Comparison of ENCODE assay signal across 13 mouse cellular contexts in genomic region chr17:67512008-67512407, GRCm38 (mm10).
DNase-seq lines count a peak whose midpoint lies in the region; ATAC-seq and TF ChIP-seq lines count a peak whose summit lies in the region.
"Had no signal": no experiment of that assay in that cellular context is flagged by ENCODE, and none has a peak within 500 bp of the region (broad histone marks: within the 10 kb centered on the region; RNA-seq: fewer than 3 reads in every experiment).

No protein-coding gene starts in this region.

- no peak for TF ChIP-seq CTCF in forebrain, postnatal 0 days (IDR thresholded peaks at IDR 0.05; ENCODE audit: low read depth)
- no peak for TF ChIP-seq CTCF in lung, embryonic 14.5 days (IDR thresholded peaks at IDR 0.05; ENCODE audit: low read depth)
- TF ChIP-seq CTCF in lung, adult 2 months (IDR thresholded peaks at IDR 0.05; ENCODE audit: insufficient read depth, low read length) = no peak
- no peak for TF ChIP-seq CTCF in small intestine, adult 2 months (IDR thresholded peaks at IDR 0.05; ENCODE audit: extremely low read depth, insufficient read length, insufficient replicate concordance, low read depth, low read length)

- no peak for DNase-seq in forebrain, embryonic 10.5 days (ENCODE audit: extremely low spot score, low spot score)
- DNase-seq in forebrain, postnatal 0 days = no peak
- no peak for DNase-seq in lung, embryonic 14.5 days
- no peak for DNase-seq in lung, adult 2 months
- no peak for DNase-seq in thymus, postnatal 36 days
- no peak for DNase-seq in yolk sac, embryonic 10.5 days (ENCODE audit: low spot score)
- DNase-seq: layer of hippocampus, adult 9-11 months; spleen, adult 18-20 months had no signal

- H3K36me3 ChIP-seq in forebrain, embryonic 10.5 days (replicated peaks) = no peaks in the 10 kb centered on the region
- no peaks in the 10 kb centered on the region for H3K36me3 ChIP-seq in forebrain, postnatal 0 days (ENCODE audit: insufficient read depth)
- H3K36me3 ChIP-seq in lung, embryonic 14.5 days (ENCODE audit: insufficient read depth) = no peaks in the 10 kb centered on the region
- no peaks in the 10 kb centered on the region for H3K36me3 ChIP-seq in heart, embryonic 14.5 days (ENCODE audit: control insufficient read depth, insufficient read depth, low read length)
- no peaks in the 10 kb centered on the region for H3K36me3 ChIP-seq in small intestine, adult 2 months (ENCODE audit: control insufficient read depth, insufficient read depth, low read length)
- H3K36me3 ChIP-seq: hindbrain, embryonic 12.5 days; midbrain, embryonic 12.5 days had no signal

- WGBS in forebrain, embryonic 10.5 days = 74% methylated on average over 6 of the region's 6 CpGs
- 76% methylated on average over 6 of the region's 6 CpGs for WGBS in forebrain, postnatal 0 days
- 55% methylated on average over 6 of the region's 6 CpGs for WGBS in lung, embryonic 14.5 days
- 45% methylated on average over 6 of the region's 6 CpGs for WGBS in lung, adult 2 months
- WGBS in heart, embryonic 14.5 days = 48% methylated on average over 6 of the region's 6 CpGs
- 70% methylated on average over 6 of the region's 6 CpGs for WGBS in small intestine, adult 2 months

- H3K9me3 ChIP-seq in forebrain, embryonic 10.5 days = no peaks in the 10 kb centered on the region
- H3K9me3 ChIP-seq in forebrain, postnatal 0 days (ENCODE audit: low read length) = no peaks in the 10 kb centered on the region
- H3K9me3 ChIP-seq in lung, embryonic 14.5 days (ENCODE audit: low read depth, low read length) = no peaks in the 10 kb centered on the region
- H3K9me3 ChIP-seq in heart, embryonic 14.5 days (ENCODE audit: control insufficient read depth, low read length) = no peaks in the 10 kb centered on the region
- H3K9me3 ChIP-seq: hindbrain, embryonic 12.5 days; midbrain, embryonic 12.5 days had no signal

- no peaks in the 10 kb centered on the region for H3K27me3 ChIP-seq in forebrain, embryonic 10.5 days (ENCODE audit: poor library complexity, severe bottlenecking)
- H3K27me3 ChIP-seq in forebrain, postnatal 0 days (ENCODE audit: insufficient read depth, low read length) = no peaks in the 10 kb centered on the region
- H3K27me3 ChIP-seq in lung, embryonic 14.5 days (ENCODE audit: insufficient read depth, low read length) = no peaks in the 10 kb centered on the region
- no peaks in the 10 kb centered on the region for H3K27me3 ChIP-seq in heart, embryonic 14.5 days (ENCODE audit: control insufficient read depth, insufficient read depth, low read length)
- no peaks in the 10 kb centered on the region for H3K27me3 ChIP-seq in small intestine, adult 2 months (ENCODE audit: control insufficient read depth, insufficient read depth, low read length)
- H3K27me3 ChIP-seq: hindbrain, embryonic 12.5 days; midbrain, embryonic 12.5 days had no signal

- no peak overlapping the region for H3K4me2 ChIP-seq in forebrain, postnatal 0 days (ENCODE audit: low read depth)
- H3K4me2 ChIP-seq in lung, embryonic 14.5 days = no peak overlapping the region
- H3K4me2 ChIP-seq in heart, embryonic 14.5 days (ENCODE audit: low read length) = no peak overlapping the region
- H3K4me2 ChIP-seq: hindbrain, embryonic 12.5 days; liver, embryonic 11.5 days; midbrain, embryonic 12.5 days had no signal

- no peak for ATAC-seq in forebrain, postnatal 0 days
- no peak for ATAC-seq in lung, embryonic 14.5 days (ENCODE audit: insufficient read depth)
- ATAC-seq in heart, embryonic 14.5 days (ENCODE audit: insufficient number of reproducible peaks, insufficient read depth, low FRiP score, low read depth) = no peak

- TF ChIP-seq POLR2A in lung, adult 2 months (IDR thresholded peaks at IDR 0.05; ENCODE audit: borderline replicate concordance, extremely low read depth, low read depth, low read length) = no peak
- TF ChIP-seq POLR2A in small intestine, adult 2 months (IDR thresholded peaks at IDR 0.05; ENCODE audit: low read depth, low read length) = no peak

- no peak overlapping the region for H3K9ac ChIP-seq in forebrain, postnatal 0 days
- H3K9ac ChIP-seq in lung, embryonic 14.5 days = no peak overlapping the region
- H3K9ac ChIP-seq in heart, embryonic 14.5 days (ENCODE audit: low read length) = no peak overlapping the region
- H3K9ac ChIP-seq: hindbrain, embryonic 12.5 days; midbrain, embryonic 12.5 days had no signal

- no peak overlapping the region for H3K4me3 ChIP-seq in forebrain, embryonic 10.5 days
- H3K4me3 ChIP-seq in forebrain, postnatal 0 days (ENCODE audit: low read depth, low read length) = no peak overlapping the region
- H3K4me3 ChIP-seq in lung, embryonic 14.5 days (ENCODE audit: low read depth, low read length) = no peak overlapping the region
- H3K4me3 ChIP-seq in lung, adult 2 months (replicated peaks; ENCODE audit: extremely low read depth, low read depth, low read length) = no peak overlapping the region
- no peak overlapping the region for H3K4me3 ChIP-seq in heart, embryonic 14.5 days (ENCODE audit: control insufficient read depth in 1 of 2, insufficient read depth in 1 of 2, low read depth in 1 of 2, low read length in 2 of 2)
- H3K4me3 ChIP-seq in small intestine, adult 2 months (ENCODE audit: low read depth, low read length) = no peak overlapping the region
- H3K4me3 ChIP-seq: hindbrain, embryonic 12.5 days; midbrain, embryonic 12.5 days had no signal

- peak overlapping the region; percentile 8; the same call in 1 of the 2 replicates for H3K27ac ChIP-seq in forebrain, embryonic 10.5 days
- no peak overlapping the region for H3K27ac ChIP-seq in forebrain, postnatal 0 days (ENCODE audit: low read depth, low read length)
- peak overlapping the region; percentile 4; the same call in 1 of the 2 replicates for H3K27ac ChIP-seq in lung, embryonic 14.5 days (ENCODE audit: low read depth)
- H3K27ac ChIP-seq in heart, embryonic 14.5 days (replicated peaks in 1 of 2; ENCODE audit: control insufficient read depth in 1 of 2, insufficient read depth in 1 of 2, low read depth in 2 of 2, low read length in 2 of 2) = peak overlapping the region; percentile 70 to 74
- H3K27ac ChIP-seq in small intestine, adult 2 months (ENCODE audit: insufficient read depth, low read depth, low read length) = peak overlapping the region; percentile 53
- H3K27ac ChIP-seq: hindbrain, embryonic 12.5 days; midbrain, embryonic 12.5 days had no signal

- H3K4me1 ChIP-seq in forebrain, embryonic 10.5 days = peaks cover 26% of the 10 kb centered on the region
- no peaks in the 10 kb centered on the region for H3K4me1 ChIP-seq in forebrain, postnatal 0 days (ENCODE audit: insufficient read depth)
- H3K4me1 ChIP-seq in lung, embryonic 14.5 days (ENCODE audit: insufficient read depth) = no peaks in the 10 kb centered on the region; the same call in 1 of the 2 replicates
- H3K4me1 ChIP-seq in lung, adult 2 months (ENCODE audit: control insufficient read depth, insufficient read depth, low read length) = peaks cover 23% of the 10 kb centered on the region
- H3K4me1 ChIP-seq in heart, embryonic 14.5 days (ENCODE audit: control insufficient read depth in 2 of 2, insufficient read depth in 2 of 2, low read length in 2 of 2) = peaks cover 3 to 6% of the 10 kb centered on the region in 2 experiments; a peak in 2 of 4 replicates
- no peaks in the 10 kb centered on the region for H3K4me1 ChIP-seq in small intestine, adult 2 months (ENCODE audit: control insufficient read depth, insufficient read depth, insufficient read length, low read length)
- H3K4me1 ChIP-seq: hindbrain, embryonic 12.5 days; midbrain, embryonic 12.5 days had no signal
